Mouse (Mus musculus): ENCODE results near the gene Gm7903.
"Not testable (repeated sequence)": the region's sequence is repeated elsewhere in the genome, so short reads cannot be mapped to it uniquely, and the experiment has no call there.

Gene Gm7903

GRCm38 (mm10) chrX:135433535-135433934, at the start of gene Gm7903:
Gm7903 (plus strand) TSS chrX:135433835.
- not testable (repeated sequence) for DNase-seq

GRCm38 (mm10) chrX:135403578-135403977, 30.1 kb upstream of the Gm7903 start:
- DNase-seq, result not testable (repeated sequence)

GRCm38 (mm10) chrX:135421203-135421602, 12.4 kb upstream of the Gm7903 start:
- DNase-seq, result peak in 1 of 2 experiments; percentile 0

- not testable (repeated sequence) for DNase-seq
These were observed 11.8 kb upstream of the Gm7903 start for GRCm38 (mm10) chrX:135421824-135422223.

GRCm38 (mm10) chrX:135422473-135422872, 11.2 kb upstream of the Gm7903 start:
- DNase-seq, result not testable (repeated sequence)

DNA sequence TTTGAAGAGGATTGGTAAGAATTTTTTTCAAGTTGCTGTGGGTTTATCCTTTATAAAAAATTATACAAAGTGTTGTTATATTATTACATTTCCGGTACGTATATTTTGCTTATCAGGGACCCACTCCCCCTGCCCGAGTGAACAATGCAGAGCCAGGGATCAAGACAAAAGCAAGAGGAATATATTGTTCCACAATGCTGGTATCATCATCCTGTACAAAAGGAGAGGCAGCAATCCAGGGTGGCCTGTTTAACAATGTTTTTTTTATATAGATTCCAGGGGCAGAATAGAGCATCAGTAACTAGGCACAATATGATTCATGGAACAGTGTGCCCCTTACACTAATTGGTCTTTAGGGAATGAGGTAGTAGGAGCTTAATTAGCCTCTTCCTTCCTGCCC, 30.5 kb downstream of the Gm7903 start:
- DNase-seq, result not testable (repeated sequence)

DNA sequence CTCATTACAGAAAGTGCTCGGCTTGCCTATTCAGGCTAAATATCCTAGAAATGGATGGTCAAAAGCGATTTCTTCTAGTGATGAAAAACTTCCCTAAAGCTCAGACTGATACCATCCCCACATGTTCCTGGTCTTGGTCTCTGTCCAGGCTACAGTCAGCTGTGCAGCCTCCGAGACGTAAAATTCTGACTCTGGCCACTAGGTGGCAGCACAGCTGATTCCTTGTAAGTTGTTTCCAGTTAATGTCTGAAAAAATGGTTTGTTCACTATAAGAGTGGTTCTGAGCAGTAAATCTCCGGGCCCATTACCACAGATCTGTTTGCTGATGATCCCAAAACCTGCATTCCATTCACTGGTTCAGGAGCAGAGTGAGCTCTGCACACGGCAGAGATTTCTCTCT, 48.3 kb downstream of the Gm7903 start:
- DNase-seq, result not testable (repeated sequence)

DNA sequence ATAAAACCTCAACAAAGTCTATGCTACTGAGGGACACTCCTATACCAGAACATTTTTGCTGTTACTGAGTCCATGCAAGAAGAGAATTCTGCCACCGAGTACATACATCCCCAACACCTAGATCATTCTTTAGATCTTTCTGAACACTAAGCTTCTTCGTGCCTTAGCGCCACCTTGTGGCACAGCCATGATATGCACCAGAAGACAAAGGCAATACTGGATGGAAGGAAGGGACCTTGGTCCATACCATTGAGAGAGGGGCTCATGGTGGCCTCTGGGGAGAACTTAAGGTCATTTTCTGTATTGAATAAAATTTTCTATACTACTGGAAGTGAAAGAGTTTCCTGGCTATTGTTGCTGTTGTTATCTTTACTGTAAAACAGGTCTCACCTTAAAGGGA, 49.5 kb downstream of the Gm7903 start:
- not testable (repeated sequence) for DNase-seq

All from cerebellum, adult 18-20 months (tissue).